Mouse (Mus musculus): ENCODE measurements at regions not wholly inside any gene's neighbourhood (a gene's known extent, or its start where the extent isn't known, plus 50 kb on each side); places are given as distances from the start of the nearest gene placed in this dataset.

- no peak for TF ChIP-seq CTCF (IDR thresholded peaks at IDR 0.05; ENCODE audit: low read depth, low read length)
- no peak for TF ChIP-seq POLR2A (IDR thresholded peaks at IDR 0.05; ENCODE audit: borderline replicate concordance, low read depth, low read length)
These were observed 223.7 kb downstream of the Srbd1 start for GRCm38 (mm10) chr17:85921219-85921673.
